ENCODE assay signal across 9 mouse cellular contexts in genomic region chr7:16885905-16886304, GRCm38 (mm10). TPM values are rescaled to one million over a fixed set of nuclear protein-coding genes. Genes with fewer than 3 reads are reported as not detected.
A peak's percentile ranks its signal among the peaks of the same experiment; 100 is the strongest.
DNase-seq lines count a peak whose midpoint lies in the region; ATAC-seq and TF ChIP-seq lines count a peak whose summit lies in the region.
"Had no signal": no experiment of that assay in that cellular context is flagged by ENCODE, and none has a peak within 500 bp of the region (broad histone marks: within the 10 kb centered on the region; RNA-seq: fewer than 3 reads in every experiment).

No protein-coding gene starts in this region.

- 65% methylated on average over 59 of the region's 59 CpGs for WGBS in heart, postnatal 0 days
- 44% methylated on average over 54 of the region's 59 CpGs for WGBS in forebrain, embryonic 14.5 days
- WGBS in liver, embryonic 13.5 days (ENCODE audit: insufficient replicate concordance), result 34% methylated on average over 59 of the region's 59 CpGs

- TF ChIP-seq CTCF in heart, postnatal 0 days (IDR thresholded peaks at IDR 0.05; ENCODE audit: low read depth), result no peak

- TF ChIP-seq EP300 in heart, postnatal 0 days (IDR thresholded peaks at IDR 0.05; ENCODE audit: low read depth), result no peak

- H3K27me3 ChIP-seq in heart, postnatal 0 days (ENCODE audit: control insufficient read depth, insufficient read depth, low read length), result 0 out of 2 replicates have a peak, but pooled peaks cover 7% of the 10 kb centered on the region
- peaks cover 27% of the 10 kb centered on the region for H3K27me3 ChIP-seq in forebrain, embryonic 14.5 days (replicated peaks; ENCODE audit: control insufficient read depth, insufficient read depth, low read length)
- peaks cover 87% of the 10 kb centered on the region for H3K27me3 ChIP-seq in liver, embryonic 13.5 days

- intact Hi-C loops in heart, postnatal 10 days (cut with DNase I), result no loop called here
- intact Hi-C loops in left cerebral cortex, postnatal 36 days (cut with DNase I), result loop anchor here (10.0 kb wide), 1 partner anchor 141 kb away; no protein-coding TSS in a partner anchor

- no peak for ATAC-seq in heart, postnatal 0 days (ENCODE audit: insufficient read depth, low read depth)
- ATAC-seq in forebrain, embryonic 14.5 days, result 0 out of 2 replicates have a peak, but pooled peaks have one; percentile 6
- ATAC-seq in liver, embryonic 13.5 days (ENCODE audit: low read depth), result no peak

- peaks cover 26% of the 10 kb centered on the region for H3K36me3 ChIP-seq in heart, postnatal 0 days (replicated peaks; ENCODE audit: control insufficient read depth, insufficient read depth, low read length)
- peaks cover 6% of the 10 kb centered on the region; the same call in 1 of the 2 replicates for H3K36me3 ChIP-seq in ES-E14 (ENCODE audit: control insufficient read depth, insufficient read depth, low read length, poor library complexity, severe bottlenecking)
- H3K36me3 ChIP-seq in forebrain, embryonic 14.5 days (ENCODE audit: control insufficient read depth, insufficient read depth, low read length), result peaks cover 17% of the 10 kb centered on the region; the same call in 1 of the 2 replicates
- H3K36me3 ChIP-seq in liver, embryonic 13.5 days, result peaks cover 15% of the 10 kb centered on the region; the same call in 1 of the 2 replicates

- DNase-seq in heart, postnatal 0 days (ENCODE audit: low spot score), result no peak
- no peak for DNase-seq in heart, postnatal 10 days
- DNase-seq in ES-E14 (ENCODE audit: low read depth, low spot score), result no peak
- DNase-seq in forebrain, embryonic 14.5 days (ENCODE audit: low spot score), result no peak
- no peak for DNase-seq in liver, embryonic 13.5 days
- no peak for DNase-seq in left cerebral cortex, adult 18-20 months (ENCODE audit: low spot score in 2 of 2)
- no peak for DNase-seq in left cerebral cortex, postnatal 36 days (ENCODE audit: low spot score in 2 of 2)
- DNase-seq in ovary, postnatal 10 days (ENCODE audit: low spot score), result no peak
- DNase-seq: lung, postnatal 10 days had no signal

- H3K4me1 ChIP-seq in heart, postnatal 0 days (ENCODE audit: control insufficient read depth, insufficient read depth), result peaks cover 7% of the 10 kb centered on the region; the same call in 1 of the 2 replicates
- peaks cover 0 to 25% of the 10 kb centered on the region in 2 experiments; a peak in 2 of 4 replicates for H3K4me1 ChIP-seq in ES-E14 (ENCODE audit: control insufficient read depth in 2 of 2, insufficient read depth in 2 of 2, low read length in 2 of 2, poor library complexity in 1 of 2)
- H3K4me1 ChIP-seq in forebrain, embryonic 14.5 days (ENCODE audit: control insufficient read depth, insufficient read depth, low read length), result peaks cover under 1% of the 10 kb centered on the region; the same call in 1 of the 2 replicates
- peaks cover 6% of the 10 kb centered on the region; the same call in 1 of the 2 replicates for H3K4me1 ChIP-seq in liver, embryonic 13.5 days (replicated peaks)

- no peak overlapping the region for H3K27ac ChIP-seq in heart, postnatal 0 days (ENCODE audit: low read depth)
- H3K27ac ChIP-seq in ES-E14 (ENCODE audit: insufficient read depth, low read depth, low read length, poor library complexity, severe bottlenecking), result peak overlapping the region; percentile 17; the same call in 1 of the 2 replicates
- no peak overlapping the region for H3K27ac ChIP-seq in forebrain, embryonic 14.5 days (ENCODE audit: low read depth, low read length)
- H3K27ac ChIP-seq in liver, embryonic 13.5 days, result no peak overlapping the region

- peak overlapping the region; percentile 20; the same call in 1 of the 2 replicates for H3K4me3 ChIP-seq in heart, postnatal 0 days (ENCODE audit: low read depth, low read length)
- H3K4me3 ChIP-seq in ES-E14 (ENCODE audit: insufficient read depth in 1 of 2, low read depth in 1 of 2, low read length in 2 of 2, poor library complexity in 1 of 2, severe bottlenecking in 1 of 2), result peak overlapping the region; percentile 60 to 77
- no peak overlapping the region for H3K4me3 ChIP-seq in forebrain, embryonic 14.5 days (ENCODE audit: low read depth, low read length)
- peak overlapping the region; percentile 38 for H3K4me3 ChIP-seq in liver, embryonic 13.5 days (replicated peaks)

- H3K9me3 ChIP-seq in heart, postnatal 0 days (replicated peaks; ENCODE audit: control insufficient read depth, low read length), result peaks cover 8% of the 10 kb centered on the region
- H3K9me3 ChIP-seq in ES-E14 (ENCODE audit: control insufficient read depth, insufficient read depth, low read depth, low read length), result no peaks in the 10 kb centered on the region
- peaks cover 8% of the 10 kb centered on the region; the same call in 1 of the 2 replicates for H3K9me3 ChIP-seq in forebrain, embryonic 14.5 days (replicated peaks; ENCODE audit: control insufficient read depth, low read length)
- peaks cover 15% of the 10 kb centered on the region for H3K9me3 ChIP-seq in liver, embryonic 13.5 days (replicated peaks)

- H3K4me2 ChIP-seq in heart, postnatal 0 days (ENCODE audit: low read depth, low read length), result no peak overlapping the region
- peak overlapping the region; percentile 38; the same call in 1 of the 2 replicates for H3K4me2 ChIP-seq in forebrain, embryonic 14.5 days (ENCODE audit: low read length)
- H3K4me2 ChIP-seq in liver, embryonic 13.5 days, result peak overlapping the region; percentile 51; the same call in 1 of the 2 replicates

- in situ Hi-C loops in ES-E14 (cut with MboI; ENCODE audit: low sequenced_read_pairs in 2 of 2, unreplicated experiment in 2 of 2), result no loop called here

- H3K9ac ChIP-seq in heart, postnatal 0 days (replicated peaks; ENCODE audit: low read depth, low read length), result no peak overlapping the region
- peak overlapping the region; percentile 55 for H3K9ac ChIP-seq in ES-E14 (ENCODE audit: insufficient read depth, low read depth, low read length, poor library complexity, severe bottlenecking)
- H3K9ac ChIP-seq in forebrain, embryonic 14.5 days (ENCODE audit: low read length), result no peak overlapping the region
- H3K9ac ChIP-seq in liver, embryonic 13.5 days, result no peak overlapping the region

TF ChIP-seq in ES-E14, 5 proteins besides CTCF, POLR2A, EP300 and RAD21 (continues in another document):
- TF ChIP-seq CHD2 (IDR thresholded peaks at IDR 0.05; ENCODE audit: low read depth, low read length) (no peak), ZC3H11A (IDR thresholded peaks at IDR 0.05; ENCODE audit: borderline replicate concordance, low read depth, low read length) (no peak), ZNF384 (IDR thresholded peaks at IDR 0.05; ENCODE audit: low read depth, low read length) (no peak), HCFC1 (IDR thresholded peaks at IDR 0.05; ENCODE audit: borderline replicate concordance, insufficient read depth, low read length) (no peak)

RNA-seq across cellular contexts. Expression of gene Gng8, which starts 5.7 kb away (rescaled TPM):
- 0.27 and 4.0 TPM in 2 replicates for total RNA-seq in heart, postnatal 0 days (2014; rRNA removed; ENCODE audit: low replicate concordance)
- 1.7 and 2.5 TPM in 2 replicates for polyA plus RNA-seq in heart, postnatal 0 days (2015; fragmentation: Nextera tagmentation; extraction: Ambion mirVana)
- 1 to 10 TPM in 1 of 2 experiments, under 1 TPM in 1; 0.82 to 1.4 TPM for total RNA-seq in heart, postnatal 10 days (2021)
- 0.79 and 1.0 TPM in 2 replicates for total RNA-seq in ES-E14 (2012; rRNA removed)
- polyA plus RNA-seq in forebrain, embryonic 14.5 days (2014; fragmentation: Nextera tagmentation; extraction: Ambion mirVana), result 9.8 and 11.0 TPM in 2 replicates
- 0.67 and 0.81 TPM in 2 replicates for polyA plus RNA-seq in liver, embryonic 13.5 days (2015; fragmentation: Nextera tagmentation; extraction: Ambion mirVana)
- total RNA-seq in left cerebral cortex, adult 18-20 months (2021), result 1 to 10 TPM; 2.9 to 3.4 TPM
- total RNA-seq in left cerebral cortex, postnatal 36 days (2021), result 1 to 10 TPM; 2.8 to 4.0 TPM

RNA-seq across cellular contexts. Expression of gene Dact3, which starts 10.8 kb away (rescaled TPM):
- total RNA-seq in heart, postnatal 0 days (2014; rRNA removed; ENCODE audit: low replicate concordance), result 63.9 and 69.6 TPM in 2 replicates
- polyA plus RNA-seq in heart, postnatal 0 days (2015; fragmentation: Nextera tagmentation; extraction: Ambion mirVana), result 3.8 TPM in 2 replicates
- total RNA-seq in heart, postnatal 10 days (2021), result 10 to 100 TPM; 28.2 to 32.7 TPM
- 4.5 and 7.0 TPM in 2 replicates for total RNA-seq in ES-E14 (2012; rRNA removed)
- polyA plus RNA-seq in forebrain, embryonic 14.5 days (2014; fragmentation: Nextera tagmentation; extraction: Ambion mirVana), result 3.5 and 4.4 TPM in 2 replicates
- 0.15 and 0.17 TPM in 2 replicates for polyA plus RNA-seq in liver, embryonic 13.5 days (2015; fragmentation: Nextera tagmentation; extraction: Ambion mirVana)
- 100 to 1,000 TPM; 186 to 201 TPM for total RNA-seq in left cerebral cortex, adult 18-20 months (2021)
- 100 to 1,000 TPM; 179 to 210 TPM for total RNA-seq in left cerebral cortex, postnatal 36 days (2021)

RNA-seq across cellular contexts. Expression of gene Ptgir, which starts 20.4 kb away (rescaled TPM):
- 0.58 and 2.3 TPM in 2 replicates for total RNA-seq in heart, postnatal 0 days (2014; rRNA removed; ENCODE audit: low replicate concordance)
- 1.1 and 1.2 TPM in 2 replicates for polyA plus RNA-seq in heart, postnatal 0 days (2015; fragmentation: Nextera tagmentation; extraction: Ambion mirVana)
- total RNA-seq in heart, postnatal 10 days (2021), result 1 to 10 TPM; 2.6 to 2.8 TPM
- 0.09 and 0.26 TPM in 2 replicates for total RNA-seq in ES-E14 (2012; rRNA removed)
- polyA plus RNA-seq in forebrain, embryonic 14.5 days (2014; fragmentation: Nextera tagmentation; extraction: Ambion mirVana), result 0.12 and 0.22 TPM in 2 replicates
- polyA plus RNA-seq in liver, embryonic 13.5 days (2015; fragmentation: Nextera tagmentation; extraction: Ambion mirVana), result 1.0 and 1.5 TPM in 2 replicates
- total RNA-seq in left cerebral cortex, adult 18-20 months (2021), result under 1 TPM in 1 of 2 experiments, not detected in 1; 0.12 TPM
- total RNA-seq in left cerebral cortex, postnatal 36 days (2021), result under 1 TPM in 1 of 2 experiments, not detected in 1; 0.10 TPM

RNA-seq across cellular contexts. Expression of gene Calm3, which starts 38.0 kb away (rescaled TPM):
- 342 and 417 TPM in 2 replicates for total RNA-seq in heart, postnatal 0 days (2014; rRNA removed; ENCODE audit: low replicate concordance)
- polyA plus RNA-seq in heart, postnatal 0 days (2015; fragmentation: Nextera tagmentation; extraction: Ambion mirVana), result 101 and 107 TPM in 2 replicates
- 100 to 1,000 TPM; 252 to 262 TPM for total RNA-seq in heart, postnatal 10 days (2021)
- total RNA-seq in ES-E14 (2012; rRNA removed), result 163 and 198 TPM in 2 replicates
- 473 and 491 TPM in 2 replicates for polyA plus RNA-seq in forebrain, embryonic 14.5 days (2014; fragmentation: Nextera tagmentation; extraction: Ambion mirVana)
- polyA plus RNA-seq in liver, embryonic 13.5 days (2015; fragmentation: Nextera tagmentation; extraction: Ambion mirVana), result 92.0 and 102 TPM in 2 replicates
- 1,000 to 10,000 TPM; 1,746 to 1,798 TPM for total RNA-seq in left cerebral cortex, adult 18-20 months (2021)
- total RNA-seq in left cerebral cortex, postnatal 36 days (2021), result 1,000 to 10,000 TPM; 1,705 to 2,029 TPM

RNA-seq across cellular contexts. Expression of gene Prkd2, which starts 43.2 kb away (rescaled TPM):
- 10.6 and 13.4 TPM in 2 replicates for total RNA-seq in heart, postnatal 0 days (2014; rRNA removed; ENCODE audit: low replicate concordance)
- 8.3 and 8.8 TPM in 2 replicates for polyA plus RNA-seq in heart, postnatal 0 days (2015; fragmentation: Nextera tagmentation; extraction: Ambion mirVana)
- 10 to 100 TPM; 27.8 to 31.9 TPM for total RNA-seq in heart, postnatal 10 days (2021)
- 5.7 and 6.9 TPM in 2 replicates for total RNA-seq in ES-E14 (2012; rRNA removed)
- polyA plus RNA-seq in forebrain, embryonic 14.5 days (2014; fragmentation: Nextera tagmentation; extraction: Ambion mirVana), result 4.5 and 6.7 TPM in 2 replicates
- 2.7 and 3.5 TPM in 2 replicates for polyA plus RNA-seq in liver, embryonic 13.5 days (2015; fragmentation: Nextera tagmentation; extraction: Ambion mirVana)
- total RNA-seq in left cerebral cortex, adult 18-20 months (2021), result 1 to 10 TPM; 5.6 to 7.8 TPM
- total RNA-seq in left cerebral cortex, postnatal 36 days (2021), result 1 to 10 TPM; 3.1 to 7.1 TPM
